Mouse (Mus musculus): ENCODE measurements around the gene Cbx2.

The Cbx2 gene

GRCm38 (mm10) chr11:119022895-119023615, at the start of gene Cbx2:
Gene Cbx2 (plus strand): TSS chr11:119022962.
- DNase-seq (ENCODE audit: low spot score), result peak; percentile 85

DNA sequence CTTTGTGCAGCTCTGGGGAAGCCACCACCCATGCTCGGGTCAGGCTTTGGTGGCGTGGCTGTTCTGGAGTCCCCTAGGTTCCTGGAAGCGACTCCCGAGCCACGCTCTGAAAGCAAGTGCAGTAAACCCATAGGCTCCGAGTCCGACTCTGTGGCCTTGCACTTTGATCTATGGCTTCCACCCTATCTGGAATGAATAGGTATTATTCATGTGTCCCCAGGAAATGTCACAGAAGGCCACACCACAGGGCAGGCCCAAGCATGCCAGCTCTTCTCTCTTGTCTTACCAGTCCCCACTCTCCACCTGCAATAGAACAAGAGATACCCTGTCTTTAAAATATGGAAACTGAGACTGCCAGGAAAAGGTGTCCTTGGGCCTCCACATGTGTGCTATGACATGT, 48.4 kb upstream of the Cbx2 start:
- DNase-seq (ENCODE audit: low spot score), result no peak

DNA sequence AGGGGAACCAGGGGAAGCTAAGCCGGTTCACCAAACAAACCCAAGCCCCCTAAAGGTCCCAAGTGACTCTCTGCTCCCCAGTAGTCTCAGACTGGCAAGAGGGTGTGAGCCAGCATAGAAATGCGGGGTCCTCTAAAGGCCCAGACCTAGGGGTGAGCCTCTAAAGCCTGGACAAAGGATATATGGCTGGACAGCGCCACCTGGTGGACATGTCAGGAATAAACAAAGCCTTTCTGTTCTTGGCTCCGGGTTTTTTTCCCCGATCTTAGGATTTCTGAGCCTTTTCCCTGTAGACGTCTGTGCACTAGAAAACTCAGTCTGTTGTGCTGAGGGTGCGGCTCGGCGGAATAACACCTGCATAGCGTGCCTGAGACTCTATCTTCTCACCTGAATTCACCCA, 47.3 kb upstream of the Cbx2 start:
- DNase-seq (ENCODE audit: low spot score), result peak; percentile 26

DNA sequence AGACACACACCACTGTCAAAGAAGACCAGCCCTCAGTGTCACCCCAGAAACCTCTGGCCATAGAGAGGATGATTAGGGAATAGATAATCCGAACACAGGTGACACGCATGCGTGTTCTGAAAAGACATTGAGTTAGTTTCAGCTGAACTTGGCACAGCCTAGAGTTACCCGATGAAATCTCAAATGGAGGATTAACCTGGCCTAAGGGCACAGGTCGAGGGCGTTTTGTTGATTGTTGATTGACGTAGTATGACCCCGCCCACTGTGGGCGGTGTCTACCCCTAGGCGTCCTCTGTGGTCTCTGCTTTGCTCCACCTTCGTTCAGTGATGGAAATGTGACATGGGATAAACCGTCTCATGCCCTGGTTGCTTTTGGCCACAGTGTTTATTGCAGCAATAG, 46.8 kb upstream of the Cbx2 start:
- DNase-seq (ENCODE audit: low spot score), result no peak

GRCm38 (mm10) chr11:118980388-118980787, 42.4 kb upstream of the Cbx2 start:
- no peak for DNase-seq (ENCODE audit: low spot score)

GRCm38 (mm10) chr11:118981012-118981776, 41.6 kb upstream of the Cbx2 start:
- peak; percentile 21 for DNase-seq (ENCODE audit: low spot score)

GRCm38 (mm10) chr11:118982593-118983113, 40.1 kb upstream of the Cbx2 start:
- no peak for DNase-seq (ENCODE audit: low spot score)

GRCm38 (mm10) chr11:118985571-118985970, 37.2 kb upstream of the Cbx2 start:
- no peak for DNase-seq (ENCODE audit: low spot score)

DNA sequence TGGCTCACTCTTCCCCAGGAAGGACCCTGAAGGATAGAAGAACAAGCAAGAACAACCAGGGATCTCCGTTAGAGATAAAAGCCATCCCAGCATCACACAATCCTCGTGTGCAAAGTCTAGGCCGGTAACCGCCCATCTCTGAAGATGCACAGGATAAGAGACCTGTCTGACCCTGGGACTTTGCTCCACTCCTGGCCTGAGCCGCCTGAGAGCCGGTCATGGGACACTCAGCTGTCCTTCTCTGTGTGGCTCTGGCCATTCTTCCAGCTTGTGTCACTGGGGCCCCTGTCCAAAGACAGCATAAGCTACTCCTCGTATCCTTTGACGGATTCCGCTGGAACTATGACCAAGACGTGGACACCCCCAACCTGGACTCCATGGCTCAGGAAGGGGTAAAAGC, 34.8 kb upstream of the Cbx2 start, which contains the start of gene Enpp7:
Gene Enpp7, plus strand, starts transcription at position 190 of the 400 bp plus-strand sequence.
- DNase-seq (ENCODE audit: low spot score), result no peak

- DNase-seq (ENCODE audit: low spot score), result peak; percentile 16
These were observed 30.0 kb upstream of the Cbx2 start for GRCm38 (mm10) chr11:118992781-118993180.

DNA sequence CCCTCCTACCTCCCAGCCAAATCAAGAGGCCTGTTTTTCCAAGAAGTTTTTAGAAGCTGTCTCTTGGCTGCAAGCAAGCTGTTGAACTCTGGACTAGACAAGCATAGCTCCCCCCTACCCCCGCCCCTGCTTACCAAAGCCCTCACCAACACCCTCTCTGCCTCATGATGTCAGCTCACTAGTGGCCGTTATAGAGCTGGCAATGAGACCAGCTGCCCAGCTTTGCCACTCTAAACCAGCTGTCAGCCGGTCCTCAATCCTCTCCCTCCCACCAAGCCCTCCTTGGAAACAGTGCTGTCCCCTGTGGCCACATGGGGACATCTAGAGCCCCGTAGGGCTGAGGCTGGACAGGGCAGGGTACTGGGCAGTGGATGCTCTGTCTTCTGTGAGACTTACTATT, 27.3 kb upstream of the Cbx2 start:
- DNase-seq (ENCODE audit: low spot score), result no peak

GRCm38 (mm10) chr11:118997182-118997581, 25.6 kb upstream of the Cbx2 start:
- DNase-seq (ENCODE audit: low spot score), result no peak

- peak; percentile 63 for DNase-seq (ENCODE audit: low spot score)
These were observed 24.1 kb upstream of the Cbx2 start for GRCm38 (mm10) chr11:118998540-118999265.

GRCm38 (mm10) chr11:118999361-118999804, 23.4 kb upstream of the Cbx2 start:
- DNase-seq (ENCODE audit: low spot score), result no peak

- no peak for DNase-seq (ENCODE audit: low spot score)
These were observed 21.9 kb upstream of the Cbx2 start for GRCm38 (mm10) chr11:119000877-119001276.

DNA sequence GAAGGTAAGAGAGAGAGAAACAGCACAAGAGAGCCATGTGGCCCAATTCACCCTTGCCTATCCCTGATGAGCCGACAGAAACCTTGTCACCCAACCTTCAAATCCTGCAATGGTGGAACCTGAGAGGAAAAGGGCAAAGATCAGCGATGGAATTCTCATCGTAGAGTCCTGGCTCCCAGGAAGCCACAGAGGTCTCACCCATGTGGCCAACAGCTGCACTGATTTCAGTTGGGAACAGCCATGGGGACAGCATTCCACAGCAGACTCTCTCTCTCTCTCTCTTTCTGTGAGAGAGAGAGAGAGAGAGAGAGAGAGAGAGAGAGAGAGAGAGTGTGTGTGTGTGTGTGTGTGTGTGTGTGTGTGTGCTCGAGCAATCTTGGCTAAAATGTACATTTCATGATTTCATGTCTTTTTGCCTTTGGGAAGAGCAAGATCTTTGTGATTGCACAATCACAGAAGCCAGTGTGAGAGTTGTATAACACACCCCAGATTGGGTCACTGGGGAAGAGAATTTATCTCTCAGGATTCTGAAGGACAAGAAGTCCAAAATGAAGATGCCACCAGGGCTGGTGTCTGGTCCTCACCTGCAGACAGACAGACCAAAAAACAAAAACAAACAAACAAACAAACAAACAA, 21.2 kb upstream of the Cbx2 start:
- no peak for DNase-seq (ENCODE audit: low spot score)

- DNase-seq (ENCODE audit: low spot score), result no peak
These were observed 17.1 kb upstream of the Cbx2 start for GRCm38 (mm10) chr11:119005547-119006275.

DNA sequence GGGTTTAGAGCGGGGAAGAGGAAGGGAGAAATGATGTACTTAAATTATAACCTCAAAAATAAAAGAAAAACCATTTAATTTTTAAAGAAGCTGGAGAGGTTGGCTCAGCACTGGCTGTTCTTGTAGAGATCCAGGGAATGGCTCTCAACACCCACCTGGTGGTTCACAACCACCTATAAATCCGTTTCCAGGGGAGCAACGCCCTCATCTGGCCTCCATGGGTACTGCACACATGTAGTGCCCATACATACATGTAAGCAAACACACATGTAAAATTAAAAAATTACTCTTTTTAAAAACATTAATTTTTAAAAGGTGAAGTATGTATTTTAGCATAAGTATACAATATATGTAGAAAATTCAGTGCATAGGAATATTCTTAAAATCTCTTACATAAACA, 16.3 kb upstream of the Cbx2 start:
- DNase-seq (ENCODE audit: low spot score), result no peak

DNA sequence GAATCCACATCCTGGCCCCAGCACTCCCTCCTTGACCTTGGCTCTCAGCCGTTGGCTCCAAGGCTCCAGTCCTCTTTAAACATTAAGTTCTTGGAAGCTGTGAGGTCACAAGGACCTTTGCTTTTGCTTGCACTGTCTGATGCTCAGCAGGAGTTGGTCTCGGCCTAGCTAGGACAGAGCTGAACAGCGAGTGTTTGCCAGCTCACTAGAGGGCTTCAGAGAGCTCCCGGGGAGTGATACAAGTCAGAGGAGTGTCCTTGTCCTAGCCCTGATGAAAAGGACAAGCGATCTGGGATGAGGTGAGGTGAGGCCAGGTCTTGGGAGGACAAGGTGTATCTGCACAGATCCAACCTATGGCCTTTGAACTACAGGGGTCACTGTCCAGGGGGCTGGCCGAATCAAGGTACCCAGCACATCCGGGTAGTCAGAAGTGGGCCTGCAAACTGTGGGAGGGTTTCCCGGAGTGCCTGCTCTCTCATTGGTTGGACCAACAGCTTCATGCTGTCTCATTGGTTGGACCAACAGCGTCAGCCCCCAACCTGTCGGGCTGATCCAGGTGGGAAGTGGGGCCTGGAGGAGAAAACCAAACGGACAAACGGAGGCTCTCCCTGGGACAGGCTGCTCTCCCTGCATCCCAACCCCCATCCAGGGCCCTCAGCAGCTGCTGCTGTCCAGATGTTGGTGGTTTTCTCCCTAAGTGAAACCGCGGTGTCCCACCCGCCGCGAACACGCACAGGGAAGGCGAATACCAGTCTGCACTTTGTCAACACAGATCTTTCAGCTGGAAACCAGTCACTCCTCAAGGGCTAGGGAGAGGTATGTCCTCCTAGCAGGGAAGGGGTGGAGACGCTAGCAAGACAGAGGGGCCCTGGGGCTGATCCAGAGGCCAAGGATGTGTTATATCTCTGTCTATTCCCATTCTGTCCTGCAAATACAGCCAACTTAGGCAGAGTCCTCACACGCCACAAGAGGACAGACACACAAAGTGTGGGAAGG, 15.0 kb upstream of the Cbx2 start:
- DNase-seq (ENCODE audit: low spot score), result peak; percentile 67

- DNase-seq (ENCODE audit: low spot score), result no peak
These were observed 8.3 kb upstream of the Cbx2 start for GRCm38 (mm10) chr11:119014455-119014854.

All from lung, postnatal 25 days (tissue).